In the genomic region with DNA sequence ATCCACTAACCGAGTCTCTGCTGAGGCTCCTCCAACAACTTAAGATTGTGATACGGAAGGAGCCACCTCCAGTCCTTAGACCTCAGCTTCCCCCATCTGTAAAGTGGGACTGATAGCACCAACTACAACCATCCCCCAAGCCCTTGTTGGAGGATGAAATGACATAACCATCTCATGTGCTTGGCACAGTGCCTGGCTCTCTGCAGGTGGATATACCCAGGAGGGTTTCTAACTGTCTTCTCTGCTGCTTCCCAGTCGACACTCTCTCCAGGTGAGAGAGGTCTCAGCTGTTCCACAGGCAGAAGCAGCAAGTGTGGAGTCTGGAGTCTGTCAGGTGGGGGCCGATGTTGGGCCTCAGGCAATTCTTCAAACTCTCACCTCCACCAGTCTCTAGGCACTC, we compare ENCODE assay signal across 21 mouse cellular contexts. TPM values are rescaled to one million over a fixed set of nuclear protein-coding genes. Genes with fewer than 3 reads are reported as not detected.
DNase-seq lines count a peak whose midpoint lies in the region; ATAC-seq lines count a peak whose summit lies in the region.
"Had no signal": no experiment of that assay in that cellular context is flagged by ENCODE, and none has a peak within 500 bp of the region (broad histone marks: within the 10 kb centered on the region; RNA-seq: fewer than 3 reads in every experiment).

No protein-coding gene starts in this region.

- no peak for ATAC-seq in liver, embryonic 12.5 days
- 0 out of 2 replicates have a peak, but pooled peaks have one; percentile 22 for ATAC-seq in liver, embryonic 15.5 days (ENCODE audit: insufficient read depth)
- ATAC-seq in activated CD4-positive, CD25-positive, alpha-beta regulatory T cell, adult 4 months, result no peak
- ATAC-seq: forebrain, postnatal 0 days; Patski had no signal

- peaks cover 18% of the 10 kb centered on the region for H3K4me1 ChIP-seq in liver, embryonic 12.5 days
- peaks cover 12% of the 10 kb centered on the region for H3K4me1 ChIP-seq in liver, embryonic 15.5 days (replicated peaks)

- peak; percentile 78 for DNase-seq in heart, adult 11 months
- DNase-seq in heart, adult 18-20 months, result no peak
- DNase-seq in liver, result peak; percentile 1
- peak; percentile 41 for DNase-seq in brain, adult 2 months (ENCODE audit: low read depth, low spot score)
- no peak for DNase-seq in layer of hippocampus, postnatal 36 days
- DNase-seq: adrenal gland, adult 2 months; forebrain, postnatal 0 days; layer of hippocampus, adult 9-11 months; lung, postnatal 4 days; right cerebral cortex, adult 18-20 months; thymus, adult 2 months; thymus, postnatal 4 days had no signal

- H3K4me3 ChIP-seq in liver, embryonic 12.5 days, result no peak overlapping the region
- no peak overlapping the region for H3K4me3 ChIP-seq in liver, embryonic 15.5 days (replicated peaks)
- H3K4me3 ChIP-seq: hindbrain, embryonic 12.5 days; left cerebral cortex, adult 2 months; lung, embryonic 15.5 days; neural tube, embryonic 15.5 days had no signal

- H3K36me3 ChIP-seq in liver, embryonic 12.5 days, result no peaks in the 10 kb centered on the region
- H3K36me3 ChIP-seq in liver, embryonic 15.5 days (replicated peaks), result no peaks in the 10 kb centered on the region
- H3K36me3 ChIP-seq: lung, embryonic 15.5 days had no signal

- no peaks in the 10 kb centered on the region for H3K9me3 ChIP-seq in liver, embryonic 12.5 days (replicated peaks)
- no peaks in the 10 kb centered on the region for H3K9me3 ChIP-seq in liver, embryonic 15.5 days (replicated peaks)
- H3K9me3 ChIP-seq: hindbrain, embryonic 12.5 days; lung, embryonic 15.5 days; neural tube, embryonic 15.5 days had no signal

- H3K27me3 ChIP-seq in liver, embryonic 12.5 days (replicated peaks), result no peaks in the 10 kb centered on the region
- H3K27me3 ChIP-seq in liver, embryonic 15.5 days, result no peaks in the 10 kb centered on the region
- H3K27me3 ChIP-seq: hindbrain, embryonic 12.5 days; lung, embryonic 15.5 days; neural tube, embryonic 15.5 days; Patski had no signal

- no peak overlapping the region for H3K4me2 ChIP-seq in liver, embryonic 12.5 days
- no peak overlapping the region for H3K4me2 ChIP-seq in liver, embryonic 15.5 days
- H3K4me2 ChIP-seq: heart, embryonic 11.5 days; hindbrain, embryonic 12.5 days; lung, embryonic 15.5 days; neural tube, embryonic 15.5 days had no signal

- WGBS in liver, embryonic 12.5 days (ENCODE audit: insufficient replicate concordance), result 42% methylated on average over 4 of the region's 4 CpGs
- WGBS in liver, embryonic 15.5 days (ENCODE audit: insufficient replicate concordance), result 45% methylated on average over 4 of the region's 4 CpGs

- H3K9ac ChIP-seq in liver, embryonic 12.5 days, result no peak overlapping the region
- no peak overlapping the region for H3K9ac ChIP-seq in liver, embryonic 15.5 days
- H3K9ac ChIP-seq: forebrain, postnatal 0 days; hindbrain, embryonic 12.5 days; lung, embryonic 15.5 days; neural tube, embryonic 15.5 days had no signal

- no peak overlapping the region for H3K27ac ChIP-seq in liver, embryonic 12.5 days
- H3K27ac ChIP-seq in liver, embryonic 15.5 days (replicated peaks), result no peak overlapping the region
- H3K27ac ChIP-seq: hindbrain, embryonic 12.5 days; left cerebral cortex, adult 2 months; lung, embryonic 15.5 days; neural tube, embryonic 15.5 days had no signal

RNA-seq across cellular contexts. Expression of a gene that starts 11.2 kb away (rescaled TPM):
- total RNA-seq in heart, adult 18-20 months (2021), result 1 to 10 TPM; 2.5 to 3.2 TPM
- 0.26 and 0.43 TPM in 2 replicates for polyA plus RNA-seq in liver, embryonic 12.5 days (2016; fragmentation: Nextera tagmentation; extraction: Ambion mirVana)
- 0.38 and 0.51 TPM in 2 replicates for polyA plus RNA-seq in liver, embryonic 15.5 days (2015; fragmentation: Nextera tagmentation; extraction: Ambion mirVana)
- polyA plus RNA-seq in activated CD4-positive, CD25-positive, alpha-beta regulatory T cell, adult 4 months (2017; shearing (Covaris generic)), result under 1 TPM in 1 of 2 experiments, not detected in 1; 0.34 TPM
- 100 to 1,000 TPM; 207 to 223 TPM for total RNA-seq in layer of hippocampus, postnatal 36 days (2021)

RNA-seq across cellular contexts. Expression of a gene that starts 42.9 kb away (rescaled TPM):
- total RNA-seq in heart, adult 18-20 months (2021), result 10 to 100 TPM; 63.9 to 78.5 TPM
- 53.2 and 56.3 TPM in 2 replicates for polyA plus RNA-seq in liver, embryonic 12.5 days (2016; fragmentation: Nextera tagmentation; extraction: Ambion mirVana)
- 34.0 and 41.3 TPM in 2 replicates for polyA plus RNA-seq in liver, embryonic 15.5 days (2015; fragmentation: Nextera tagmentation; extraction: Ambion mirVana)
- 10 to 100 TPM; 60.1 to 76.0 TPM for polyA plus RNA-seq in activated CD4-positive, CD25-positive, alpha-beta regulatory T cell, adult 4 months (2017; shearing (Covaris generic))
- total RNA-seq in layer of hippocampus, postnatal 36 days (2021), result 10 to 100 TPM; 64.2 to 69.7 TPM

RNA-seq across cellular contexts. Expression of a gene that starts 43.8 kb away (rescaled TPM):
- 10 to 100 TPM; 60.2 to 63.9 TPM for total RNA-seq in heart, adult 18-20 months (2021)
- 60.7 and 62.0 TPM in 2 replicates for polyA plus RNA-seq in liver, embryonic 12.5 days (2016; fragmentation: Nextera tagmentation; extraction: Ambion mirVana)
- 39.1 TPM in 2 replicates for polyA plus RNA-seq in liver, embryonic 15.5 days (2015; fragmentation: Nextera tagmentation; extraction: Ambion mirVana)
- polyA plus RNA-seq in activated CD4-positive, CD25-positive, alpha-beta regulatory T cell, adult 4 months (2017; shearing (Covaris generic)), result 10 to 100 TPM in 1 of 2 experiments, 1 to 10 TPM in 1; 8.7 to 12.6 TPM
- 100 to 1,000 TPM; 359 to 385 TPM for total RNA-seq in layer of hippocampus, postnatal 36 days (2021)

RNA-seq across cellular contexts. Expression of a gene that starts 55.4 kb away (rescaled TPM):
- total RNA-seq in heart, adult 18-20 months (2021), result 10 to 100 TPM; 35.2 to 39.8 TPM
- polyA plus RNA-seq in liver, embryonic 12.5 days (2016; fragmentation: Nextera tagmentation; extraction: Ambion mirVana), result 7.1 and 8.9 TPM in 2 replicates
- polyA plus RNA-seq in liver, embryonic 15.5 days (2015; fragmentation: Nextera tagmentation; extraction: Ambion mirVana), result 5.0 and 5.3 TPM in 2 replicates
- polyA plus RNA-seq in activated CD4-positive, CD25-positive, alpha-beta regulatory T cell, adult 4 months (2017; shearing (Covaris generic)), result 10 to 100 TPM; 17.3 to 18.0 TPM
- total RNA-seq in layer of hippocampus, postnatal 36 days (2021), result 100 to 1,000 TPM; 225 to 254 TPM

Comparison
In these comparisons a context has a peak if more than half of its experiments do, and no peak if none do; other contexts are left out.
1. DNase-seq: peak in heart, adult 11 months (single experiment), liver (single experiment) and brain, adult 2 months (single experiment); none in heart, adult 18-20 months (0 of 2) and layer of hippocampus, postnatal 36 days (0 of 2).